Mouse (Mus musculus): ENCODE results near the gene Lmx1b.

Lmx1b gene

GRCm38 (mm10) chr2:33583761-33584160 is 56.5 kb downstream of the Lmx1b start:
- no peak for TF ChIP-seq GATA4 (IDR thresholded peaks at IDR 0.05; ENCODE audit: insufficient replicate concordance, low read length)

- no peak for TF ChIP-seq GATA4 (IDR thresholded peaks at IDR 0.05; ENCODE audit: insufficient replicate concordance, low read length)
These were observed 57.0 kb downstream of the Lmx1b start for GRCm38 (mm10) chr2:33583317-33583716.

GRCm38 (mm10) chr2:33582457-33583060 is 57.8 kb downstream of the Lmx1b start:
- no peak for TF ChIP-seq GATA4 (IDR thresholded peaks at IDR 0.05; ENCODE audit: insufficient replicate concordance, low read length)

GRCm38 (mm10) chr2:33581866-33582265 is 58.4 kb downstream of the Lmx1b start:
- TF ChIP-seq GATA4 (IDR thresholded peaks at IDR 0.05; ENCODE audit: insufficient replicate concordance, low read length) = no peak

- TF ChIP-seq GATA4 (IDR thresholded peaks at IDR 0.05; ENCODE audit: insufficient replicate concordance, low read length) = no peak
These were observed 58.9 kb downstream of the Lmx1b start for GRCm38 (mm10) chr2:33581449-33581777.

DNA sequence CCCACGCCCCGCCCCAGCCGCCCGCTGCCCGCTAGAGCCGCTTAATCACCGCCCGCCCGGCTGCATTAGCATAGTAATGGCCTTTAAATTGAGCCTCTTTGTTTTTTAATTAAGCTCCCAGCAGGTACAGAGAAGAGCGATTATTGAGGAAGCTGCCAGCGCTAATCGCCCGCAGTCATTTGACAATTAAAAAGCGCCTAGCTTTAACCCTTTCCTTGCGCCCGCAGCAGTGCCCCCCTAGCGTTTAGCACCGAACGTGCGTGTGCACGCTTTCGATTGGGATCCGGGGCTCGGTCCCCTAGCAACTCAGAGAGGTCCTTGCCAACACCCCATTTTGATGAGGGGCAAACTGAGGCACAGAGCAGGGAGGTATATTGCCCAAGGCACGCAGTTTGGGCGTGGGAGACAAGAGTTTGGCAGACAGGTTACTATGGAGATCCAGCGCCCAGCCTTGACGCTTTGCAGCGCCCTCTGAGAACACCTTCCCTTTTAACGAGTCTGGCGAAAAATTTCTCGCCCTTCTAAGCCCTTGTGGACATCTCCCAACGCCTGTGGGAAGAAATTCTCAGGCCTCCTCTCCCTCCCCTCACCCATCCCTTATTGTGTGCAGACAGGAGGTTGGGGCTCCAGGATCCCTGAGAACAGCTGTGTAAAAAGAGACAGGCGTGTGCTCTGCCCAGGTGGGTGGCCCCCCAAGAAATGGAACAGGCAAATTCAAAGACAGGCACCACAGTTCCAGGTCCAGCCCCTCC is 59.4 kb downstream of the Lmx1b start:
- no peak for TF ChIP-seq GATA4 (IDR thresholded peaks at IDR 0.05; ENCODE audit: insufficient replicate concordance, low read length)

GRCm38 (mm10) chr2:33575406-33575805 is 64.9 kb downstream of the Lmx1b start:
- no peak for TF ChIP-seq GATA4 (IDR thresholded peaks at IDR 0.05; ENCODE audit: insufficient replicate concordance, low read length)

DNA sequence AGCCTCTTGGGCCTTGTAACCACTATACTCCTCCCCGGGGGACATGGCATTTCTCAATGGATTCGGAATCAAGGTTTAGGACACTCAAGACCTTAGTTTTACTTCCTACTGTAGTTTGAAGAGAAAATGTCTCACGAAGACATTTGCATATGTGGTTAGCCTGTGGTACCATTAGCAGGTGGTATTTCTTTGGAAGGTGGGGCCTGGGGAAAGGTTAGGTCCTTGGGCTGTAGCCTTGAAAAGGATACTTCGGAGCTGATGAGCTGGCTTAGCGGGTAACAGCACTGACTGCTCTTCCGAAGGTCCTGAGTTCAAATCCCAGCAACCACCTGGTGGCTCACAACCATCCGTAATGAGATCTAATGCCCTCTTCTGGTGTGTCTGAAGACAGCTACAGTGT is 67.2 kb downstream of the Lmx1b start:
- TF ChIP-seq GATA4 (IDR thresholded peaks at IDR 0.05; ENCODE audit: insufficient replicate concordance, low read length) = no peak

GRCm38 (mm10) chr2:33571219-33571824 is 69.0 kb downstream of the Lmx1b start:
- TF ChIP-seq GATA4 (IDR thresholded peaks at IDR 0.05; ENCODE audit: insufficient replicate concordance, low read length) = no peak

DNA sequence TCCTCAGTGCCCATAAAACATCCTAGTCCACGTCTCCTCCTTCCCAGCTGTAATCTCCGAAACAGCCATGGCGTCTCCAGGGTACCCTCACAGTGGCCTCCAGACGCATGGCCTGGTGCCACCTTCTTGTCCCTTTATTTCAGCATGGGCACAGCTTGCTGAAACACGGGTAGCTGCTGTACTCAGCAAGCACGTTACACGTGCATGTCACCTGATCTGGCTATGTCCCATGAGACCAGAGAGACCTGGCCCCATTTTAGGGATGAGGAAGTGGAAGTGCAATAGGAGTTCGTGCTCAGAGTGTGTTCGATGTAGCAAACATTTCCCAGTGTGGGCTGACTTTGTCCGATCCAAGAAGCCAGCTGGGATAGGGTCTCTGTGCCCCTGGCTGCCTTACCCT is 70.6 kb downstream of the Lmx1b start:
- no peak for TF ChIP-seq GATA4 (IDR thresholded peaks at IDR 0.05; ENCODE audit: insufficient replicate concordance, low read length)

DNA sequence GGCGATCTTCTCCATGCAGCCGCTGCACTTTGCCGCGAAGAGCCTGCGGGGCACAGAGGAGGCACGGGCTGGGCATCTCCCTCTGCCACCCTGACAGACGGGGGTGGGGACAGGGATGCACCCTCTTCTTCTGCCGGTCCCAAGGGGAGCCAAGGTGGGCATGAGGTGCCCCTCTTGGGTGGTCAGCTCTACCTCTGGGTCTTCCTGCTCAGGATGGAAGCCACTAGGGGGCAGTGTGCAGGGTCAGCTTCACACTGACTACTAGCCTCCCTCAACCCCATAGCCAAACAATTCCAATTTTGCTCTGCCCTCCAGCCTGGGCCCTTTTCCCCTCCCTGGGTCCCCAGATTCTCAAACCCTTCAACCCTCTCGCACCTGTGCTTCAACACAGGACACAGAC is 71.1 kb downstream of the Lmx1b start:
- no peak for TF ChIP-seq GATA4 (IDR thresholded peaks at IDR 0.05; ENCODE audit: insufficient replicate concordance, low read length)

- TF ChIP-seq GATA4 (IDR thresholded peaks at IDR 0.05; ENCODE audit: insufficient replicate concordance, low read length) = no peak
These were observed 74.4 kb downstream of the Lmx1b start for GRCm38 (mm10) chr2:33565886-33566285.

DNA sequence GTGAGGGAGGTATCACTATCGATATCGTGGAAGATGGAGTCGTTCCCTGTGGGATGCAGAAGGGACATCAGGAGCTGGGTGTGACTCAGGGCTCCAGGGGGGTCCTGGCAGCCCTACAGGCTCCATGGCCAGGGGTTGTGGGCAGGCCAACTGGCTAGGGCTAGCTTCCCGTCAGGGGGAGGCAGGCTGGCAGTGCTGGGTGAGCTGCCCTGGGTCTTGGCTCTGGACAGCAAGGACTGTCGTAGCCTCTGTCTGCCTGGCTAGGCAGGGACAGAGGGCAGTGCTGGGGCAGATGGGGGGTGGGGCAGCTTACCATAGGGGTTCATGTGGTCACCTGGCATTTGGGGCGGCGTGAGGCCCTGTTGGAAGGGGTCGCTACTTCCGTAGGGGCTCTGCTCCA is 75.6 kb downstream of the Lmx1b start:
- no peak for TF ChIP-seq GATA4 (IDR thresholded peaks at IDR 0.05; ENCODE audit: insufficient replicate concordance, low read length)

GRCm38 (mm10) chr2:33559752-33560151 is 80.6 kb downstream of the Lmx1b start:
- no peak for TF ChIP-seq GATA4 (IDR thresholded peaks at IDR 0.05; ENCODE audit: insufficient replicate concordance, low read length)

DNA sequence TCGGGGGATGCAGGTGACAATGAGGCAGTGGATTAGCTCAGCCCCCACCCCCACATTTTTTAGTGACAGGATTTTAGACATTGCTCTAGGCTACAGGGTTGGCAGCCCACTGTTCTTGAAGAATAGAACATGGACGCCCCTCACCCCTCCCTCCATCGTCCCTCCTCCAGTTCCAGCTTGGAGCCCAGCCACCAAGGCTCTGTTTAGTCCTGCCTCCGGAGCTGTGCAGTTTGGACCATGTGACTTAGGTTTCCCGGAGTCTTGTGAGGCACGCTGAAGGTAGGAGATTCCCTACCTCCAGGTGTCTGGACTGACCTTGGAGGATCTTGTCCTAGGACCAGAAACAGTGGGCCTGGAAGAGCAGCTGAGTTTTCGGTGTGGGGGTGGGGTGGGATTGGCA is 81.0 kb downstream of the Lmx1b start:
- no peak for TF ChIP-seq GATA4 (IDR thresholded peaks at IDR 0.05; ENCODE audit: insufficient replicate concordance, low read length)

- TF ChIP-seq GATA4 (IDR thresholded peaks at IDR 0.05; ENCODE audit: insufficient replicate concordance, low read length) = no peak
These were observed 82.1 kb downstream of the Lmx1b start for GRCm38 (mm10) chr2:33558233-33558632.
